Mouse (Mus musculus) hindbrain, embryonic 16.5 days (tissue): ENCODE data around the gene Gm38655. TPM values are rescaled to one million over a fixed set of nuclear protein-coding genes. Genes with fewer than 3 reads are reported as not detected.

Experiments used
- ATAC-seq: fragments of 200-750 bp; cut with Nextera tagmentation; 2 replicates; pipeline ENCODE4 v1.8.0; 2017; ENCODE audit warnings: moderate TSS enrichment, moderate library complexity
- H3K27ac ChIP-seq: fragments of 300-500 bp; sonication (generic); 2 replicates; pipeline ENCODE4 v1.5.1; 2014; ENCODE audit warnings: low read depth, mild to moderate bottlenecking, control low read depth, low read length, moderate library complexity
- H3K27me3 ChIP-seq: fragments of 300-500 bp; sonication (generic); replicated peaks from 2 replicates; pipeline ENCODE4 v1.6.1; 2014; ENCODE audit warnings: low read length; ENCODE audit not compliant: control insufficient read depth, insufficient read depth
- H3K36me3 ChIP-seq: fragments of 300-500 bp; sonication (generic); 2 replicates; pipeline ENCODE4 v1.6.1; 2014; ENCODE audit warnings: mild to moderate bottlenecking, low read length, moderate library complexity, mixed read lengths; ENCODE audit not compliant: control insufficient read depth, insufficient read depth
- H3K4me1 ChIP-seq: fragments of 300-500 bp; sonication (generic); 2 replicates; pipeline ENCODE4 v1.6.1; 2014; ENCODE audit warnings: low read depth, low read length; ENCODE audit not compliant: control insufficient read depth, insufficient read depth
- H3K4me2 ChIP-seq: fragments of 300-500 bp; sonication (generic); 2 replicates; pipeline ENCODE4 v1.6.1; 2014; ENCODE audit warnings: mild to moderate bottlenecking, low read length, control low read depth, moderate library complexity
- H3K4me3 ChIP-seq: fragments of 300-500 bp; sonication (generic); 2 replicates; pipeline ENCODE4 v1.5.1; 2014; ENCODE audit warnings: mild to moderate bottlenecking, low read length, control low read depth, moderate library complexity
- H3K9ac ChIP-seq: fragments of 300-500 bp; sonication (generic); 2 replicates; pipeline ENCODE4 v1.6.1; 2014; ENCODE audit warnings: low read depth, mild to moderate bottlenecking, control low read depth, low read length, moderate library complexity
- H3K9me3 ChIP-seq: fragments of 300-500 bp; sonication (generic); 2 replicates; pipeline ENCODE4 v1.6.1; 2014; ENCODE audit warnings: mild to moderate bottlenecking, low read length, moderate library complexity; ENCODE audit not compliant: control insufficient read depth
- WGBS: fragments of 180-500 bp; shearing (Covaris S2); extraction: QIAGEN DNeasy Blood & Tissue Kit; methylation state at CpG from one replicate; pipeline ENCODE4 v1.1.7; 2014; 5-methylcytosine and 5-hydroxymethylcytosine counted together
- polyA plus RNA-seq: library from polyadenylated mRNA; unstranded; fragments of >200 nt; fragmentation: Nextera tagmentation; extraction: Ambion mirVana; gene quantifications from 2 replicates; pipeline ENCODE4 v1.2.1, GENCODE M21; 2015

Gm38655 gene
- polyA plus RNA-seq, 1 experiment from 2014 or later: not detected

GRCm38 (mm10) chr17:25215431-25215830 is 40.2 kb upstream of the Gm38655 start:
- H3K27me3 ChIP-seq: no peaks in the 10 kb centered on the region
- no peaks in the 10 kb centered on the region for H3K4me1 ChIP-seq
- 93% methylated on average over 3 of the region's 3 CpGs for WGBS
- no peak overlapping the region for H3K4me3 ChIP-seq
- no peaks in the 10 kb centered on the region for H3K9me3 ChIP-seq
- no peak for ATAC-seq
- no peak overlapping the region for H3K9ac ChIP-seq
- H3K36me3 ChIP-seq: peaks cover 36% of the 10 kb centered on the region
- H3K4me2 ChIP-seq: no peak overlapping the region
- H3K27ac ChIP-seq: no peak overlapping the region

- no peak overlapping the region for H3K4me3 ChIP-seq
- 94% methylated on average over 4 of the region's 4 CpGs for WGBS
- H3K4me2 ChIP-seq: no peak overlapping the region
- ATAC-seq: no peak
- H3K36me3 ChIP-seq: peaks cover 51% of the 10 kb centered on the region
- no peak overlapping the region for H3K27ac ChIP-seq
- H3K9ac ChIP-seq: no peak overlapping the region
- no peaks in the 10 kb centered on the region for H3K9me3 ChIP-seq
- H3K4me1 ChIP-seq: no peaks in the 10 kb centered on the region
- H3K27me3 ChIP-seq: no peaks in the 10 kb centered on the region
Measured at GRCm38 (mm10) chr17:25211705-25212104, 36.4 kb upstream of the Gm38655 start.

- H3K4me3 ChIP-seq: no peak overlapping the region
- H3K9me3 ChIP-seq: no peaks in the 10 kb centered on the region
- H3K9ac ChIP-seq: no peak overlapping the region
- WGBS: 85% methylated on average over 15 of the region's 15 CpGs
- ATAC-seq: no peak
- H3K4me2 ChIP-seq: no peak overlapping the region
- no peaks in the 10 kb centered on the region for H3K4me1 ChIP-seq
- H3K27ac ChIP-seq: no peak overlapping the region
- H3K36me3 ChIP-seq: peaks cover 52% of the 10 kb centered on the region
- no peaks in the 10 kb centered on the region for H3K27me3 ChIP-seq
Measured at GRCm38 (mm10) chr17:25210680-25211466, 35.6 kb upstream of the Gm38655 start.

GRCm38 (mm10) chr17:25210006-25210405 is 34.7 kb upstream of the Gm38655 start:
- Histone ChIP-seq H3K4me2 (no peak overlapping the region), H3K36me3 (peaks cover 54% of the 10 kb centered on the region), H3K27me3 (no peaks in the 10 kb centered on the region), H3K27ac (no peak overlapping the region), H3K4me1 (no peaks in the 10 kb centered on the region), H3K9me3 (no peaks in the 10 kb centered on the region), H3K9ac (no peak overlapping the region), H3K4me3 (no peak overlapping the region)
- WGBS: 91% methylated on average over 4 of the region's 4 CpGs
- ATAC-seq: no peak

GRCm38 (mm10) chr17:25202401-25202800 is 27.1 kb upstream of the Gm38655 start:
- H3K27me3 ChIP-seq: no peaks in the 10 kb centered on the region
- H3K27ac ChIP-seq: no peak overlapping the region
- H3K4me3 ChIP-seq: no peak overlapping the region
- H3K4me1 ChIP-seq: no peaks in the 10 kb centered on the region
- H3K9ac ChIP-seq: no peak overlapping the region
- ATAC-seq: no peak
- H3K36me3 ChIP-seq: peaks cover 39% of the 10 kb centered on the region
- no peak overlapping the region for H3K4me2 ChIP-seq
- 92% methylated on average over 4 of the region's 4 CpGs for WGBS
- H3K9me3 ChIP-seq: no peaks in the 10 kb centered on the region

- Histone ChIP-seq H3K4me1 (peaks cover 31% of the 10 kb centered on the region), H3K27ac (no peak overlapping the region), H3K36me3 (peaks cover 8% of the 10 kb centered on the region; the same call in 1 of the 2 replicates), H3K9me3 (no peaks in the 10 kb centered on the region), H3K9ac (peak overlapping the region; percentile 92), H3K4me3 (peak overlapping the region; percentile 98), H3K27me3 (no peaks in the 10 kb centered on the region), H3K4me2 (peak overlapping the region; percentile 93)
- WGBS: 2% methylated on average over 16 of the region's 16 CpGs
- ATAC-seq: no peak
Measured at GRCm38 (mm10) chr17:25189091-25189490, 13.8 kb upstream of the Gm38655 start.

GRCm38 (mm10) chr17:25188150-25189031 is 13.1 kb upstream of the Gm38655 start, which contains the start of gene Unkl:
Gene Unkl (plus strand): TSS chr17:25188397.
- H3K36me3 ChIP-seq: peaks cover 6% of the 10 kb centered on the region; the same call in 1 of the 2 replicates
- no peaks in the 10 kb centered on the region for H3K27me3 ChIP-seq
- peak within 1 kb of the TSS; percentile 92 for H3K9ac ChIP-seq
- WGBS: under 1% methylated on average over 85 of the region's 104 CpGs
- peak; percentile 43 for ATAC-seq
- H3K4me2 ChIP-seq: peak within 1 kb of the TSS; percentile 93
- peak within 1 kb of the TSS; percentile 98 for H3K4me3 ChIP-seq
- H3K4me1 ChIP-seq: peaks cover 35% of the 10 kb centered on the region
- no peaks in the 10 kb centered on the region for H3K9me3 ChIP-seq
- H3K27ac ChIP-seq: peak within 1 kb of the TSS; percentile 78

GRCm38 (mm10) chr17:25187784-25188149 is 12.5 kb upstream of the Gm38655 start:
- H3K9me3 ChIP-seq: no peaks in the 10 kb centered on the region
- no peaks in the 10 kb centered on the region for H3K27me3 ChIP-seq
- H3K4me1 ChIP-seq: peaks cover 36% of the 10 kb centered on the region
- peak overlapping the region; percentile 93 for H3K4me2 ChIP-seq
- H3K36me3 ChIP-seq: peaks cover 6% of the 10 kb centered on the region; the same call in 1 of the 2 replicates
- no peak for ATAC-seq
- 7% methylated on average over 11 of the region's 11 CpGs for WGBS
- peak overlapping the region; percentile 78 for H3K27ac ChIP-seq
- peak overlapping the region; percentile 98 for H3K4me3 ChIP-seq
- peak overlapping the region; percentile 92 for H3K9ac ChIP-seq

- H3K9ac ChIP-seq: peak overlapping the region; percentile 92
- H3K4me1 ChIP-seq: peaks cover 34% of the 10 kb centered on the region
- 9% methylated on average over 17 of the region's 17 CpGs for WGBS
- H3K4me2 ChIP-seq: peak overlapping the region; percentile 99
- ATAC-seq: peak; percentile 16; the same call in 1 of the 2 replicates
- H3K27me3 ChIP-seq: peaks cover 5% of the 10 kb centered on the region
- H3K27ac ChIP-seq: peak overlapping the region; percentile 71
- H3K36me3 ChIP-seq: 0 out of 2 replicates have a peak, but pooled peaks cover 2% of the 10 kb centered on the region
- H3K9me3 ChIP-seq: no peaks in the 10 kb centered on the region
- H3K4me3 ChIP-seq: peak overlapping the region; percentile 90
Measured at GRCm38 (mm10) chr17:25184961-25185360, 9.7 kb upstream of the Gm38655 start.
